25 mouse cellular contexts compared by ENCODE assay signal in genomic region chr8:122903002-122903401, GRCm38 (mm10). TPM values are rescaled to one million over a fixed set of nuclear protein-coding genes. Genes with fewer than 3 reads are reported as not detected.
A peak's percentile ranks its signal among the peaks of the same experiment; 100 is the strongest.
DNase-seq lines count a peak whose midpoint lies in the region; ATAC-seq lines count a peak whose summit lies in the region.
"Had no signal": no experiment of that assay in that cellular context is flagged by ENCODE, and none has a peak within 500 bp of the region (broad histone marks: within the 10 kb centered on the region; RNA-seq: fewer than 3 reads in every experiment).

No protein-coding gene starts in this region.

- H3K36me3 ChIP-seq in forebrain, embryonic 13.5 days (ENCODE audit: poor library complexity, severe bottlenecking) = peaks cover 26% of the 10 kb centered on the region
- peaks cover 28% of the 10 kb centered on the region for H3K36me3 ChIP-seq in forebrain, embryonic 12.5 days (replicated peaks)
- H3K36me3 ChIP-seq in hindbrain, embryonic 13.5 days = peaks cover 29% of the 10 kb centered on the region
- peaks cover 23% of the 10 kb centered on the region for H3K36me3 ChIP-seq in hindbrain, embryonic 12.5 days

- no peak overlapping the region for H3K27ac ChIP-seq in forebrain, embryonic 13.5 days
- no peak overlapping the region; the same call in 1 of the 2 replicates for H3K27ac ChIP-seq in forebrain, embryonic 12.5 days
- no peak overlapping the region for H3K27ac ChIP-seq in hindbrain, embryonic 13.5 days
- no peak overlapping the region for H3K27ac ChIP-seq in hindbrain, embryonic 12.5 days
- H3K27ac ChIP-seq: embryonic facial prominence, embryonic 13.5 days; hindbrain, embryonic 14.5 days; kidney, embryonic 15.5 days; limb, embryonic 10.5 days; limb, embryonic 15.5 days; liver, embryonic 14.5 days had no signal

- H3K4me3 ChIP-seq in forebrain, embryonic 13.5 days = no peak overlapping the region
- H3K4me3 ChIP-seq in forebrain, embryonic 12.5 days (replicated peaks) = no peak overlapping the region
- no peak overlapping the region for H3K4me3 ChIP-seq in hindbrain, embryonic 13.5 days
- no peak overlapping the region for H3K4me3 ChIP-seq in hindbrain, embryonic 12.5 days
- H3K4me3 ChIP-seq: embryonic facial prominence, embryonic 13.5 days; forebrain, embryonic 10.5 days; kidney, embryonic 15.5 days; limb, embryonic 10.5 days; limb, embryonic 15.5 days had no signal

- no peaks in the 10 kb centered on the region for H3K9me3 ChIP-seq in forebrain, embryonic 13.5 days (replicated peaks)
- H3K9me3 ChIP-seq in forebrain, embryonic 12.5 days = no peaks in the 10 kb centered on the region
- H3K9me3 ChIP-seq in hindbrain, embryonic 13.5 days = no peaks in the 10 kb centered on the region
- H3K9me3 ChIP-seq in hindbrain, embryonic 12.5 days (replicated peaks) = no peaks in the 10 kb centered on the region
- H3K9me3 ChIP-seq: embryonic facial prominence, embryonic 13.5 days; forebrain, embryonic 10.5 days; kidney, embryonic 15.5 days; limb, embryonic 10.5 days; limb, embryonic 15.5 days had no signal

- H3K4me2 ChIP-seq in forebrain, embryonic 13.5 days = no peak overlapping the region
- H3K4me2 ChIP-seq in forebrain, embryonic 12.5 days = no peak overlapping the region
- H3K4me2 ChIP-seq in hindbrain, embryonic 13.5 days = no peak overlapping the region
- H3K4me2 ChIP-seq in hindbrain, embryonic 12.5 days (replicated peaks) = no peak overlapping the region
- H3K4me2 ChIP-seq: embryonic facial prominence, embryonic 13.5 days; hindbrain, embryonic 14.5 days; kidney, embryonic 15.5 days; limb, embryonic 15.5 days; lung, embryonic 14.5 days had no signal

- H3K4me1 ChIP-seq in forebrain, embryonic 13.5 days = peaks cover 5% of the 10 kb centered on the region; the same call in 1 of the 2 replicates
- no peaks in the 10 kb centered on the region for H3K4me1 ChIP-seq in forebrain, embryonic 12.5 days
- peaks cover 6% of the 10 kb centered on the region for H3K4me1 ChIP-seq in hindbrain, embryonic 13.5 days (replicated peaks)
- H3K4me1 ChIP-seq in hindbrain, embryonic 12.5 days = peaks cover 4% of the 10 kb centered on the region; the same call in 1 of the 2 replicates
- H3K4me1 ChIP-seq: limb, embryonic 10.5 days had no signal

- ATAC-seq in forebrain, embryonic 13.5 days = no peak
- ATAC-seq in forebrain, embryonic 12.5 days (ENCODE audit: low FRiP score) = no peak
- no peak for ATAC-seq in hindbrain, embryonic 13.5 days (ENCODE audit: low FRiP score)
- ATAC-seq in hindbrain, embryonic 12.5 days (ENCODE audit: low FRiP score) = no peak
- ATAC-seq: forebrain, postnatal 0 days; inflammation-experienced regulatory T-cells, adult 6 months had no signal

- H3K9ac ChIP-seq in forebrain, embryonic 13.5 days = peak overlapping the region; percentile 35; the same call in 1 of the 2 replicates
- no peak overlapping the region for H3K9ac ChIP-seq in forebrain, embryonic 12.5 days
- H3K9ac ChIP-seq in hindbrain, embryonic 13.5 days = peak overlapping the region; percentile 40; the same call in 1 of the 2 replicates
- no peak overlapping the region for H3K9ac ChIP-seq in hindbrain, embryonic 12.5 days
- H3K9ac ChIP-seq: embryonic facial prominence, embryonic 13.5 days; forebrain, postnatal 0 days; hindbrain, embryonic 14.5 days; kidney, embryonic 15.5 days; limb, embryonic 15.5 days; liver, embryonic 14.5 days; lung, embryonic 14.5 days had no signal

- DNase-seq in retina, embryonic 14.5 days (ENCODE audit: low spot score) = peak; percentile 32
- DNase-seq in retina, postnatal 1 day = no peak
- DNase-seq in kidney, adult 9 months = no peak
- DNase-seq: cerebellum, postnatal 10 days; forebrain, postnatal 0 days; gastrocnemius, postnatal 25 days; heart, postnatal 14 days; kidney, adult 11 months; lung, embryonic 14.5 days; lung, postnatal 14 days; midbrain, embryonic 14.5 days; thymus, adult 2 months; thymus, postnatal 36 days had no signal

- no peaks in the 10 kb centered on the region for H3K27me3 ChIP-seq in forebrain, embryonic 13.5 days
- H3K27me3 ChIP-seq in forebrain, embryonic 12.5 days = no peaks in the 10 kb centered on the region
- no peaks in the 10 kb centered on the region for H3K27me3 ChIP-seq in hindbrain, embryonic 13.5 days
- no peaks in the 10 kb centered on the region for H3K27me3 ChIP-seq in hindbrain, embryonic 12.5 days
- H3K27me3 ChIP-seq: embryonic facial prominence, embryonic 13.5 days; kidney, embryonic 15.5 days; limb, embryonic 15.5 days had no signal

- WGBS in forebrain, embryonic 13.5 days = 30% methylated on average over 5 of the region's 5 CpGs
- 36% methylated on average over 5 of the region's 5 CpGs for WGBS in forebrain, embryonic 12.5 days
- 17% methylated on average over 5 of the region's 5 CpGs for WGBS in hindbrain, embryonic 13.5 days
- 31% methylated on average over 5 of the region's 5 CpGs for WGBS in hindbrain, embryonic 12.5 days

RNA-seq across cellular contexts. Expression of gene Cdh15, which starts 55.2 kb away (rescaled TPM):
- 0.28 and 0.74 TPM in 2 replicates for polyA plus RNA-seq in forebrain, embryonic 13.5 days (2015; fragmentation: Nextera tagmentation; extraction: Ambion mirVana)
- 0.51 and 0.73 TPM in 2 replicates for polyA plus RNA-seq in forebrain, embryonic 12.5 days (2016; fragmentation: Nextera tagmentation; extraction: Ambion mirVana)
- 1.5 and 1.8 TPM in 2 replicates for polyA plus RNA-seq in hindbrain, embryonic 13.5 days (2015; fragmentation: Nextera tagmentation; extraction: Ambion mirVana)
- 1.9 and 6.1 TPM in 2 replicates for polyA plus RNA-seq in hindbrain, embryonic 12.5 days (2016; fragmentation: Nextera tagmentation; extraction: Ambion mirVana)
- polyA plus RNA-seq: liver, embryonic 14.5 days; lung, embryonic 14.5 days had no signal

Comparison
In these comparisons a context has a peak if more than half of its experiments do, and no peak if none do; other contexts are left out.
1. H3K9ac ChIP-seq: peak in forebrain, embryonic 13.5 days (single experiment) and hindbrain, embryonic 13.5 days (single experiment); none in forebrain, embryonic 12.5 days (single experiment) and hindbrain, embryonic 12.5 days (single experiment).